Mouse (Mus musculus): ENCODE results near the gene Sirt7.
A peak's percentile ranks its signal among the peaks of the same experiment; 100 is the strongest.

- TF ChIP-seq CTCF (IDR thresholded peaks at IDR 0.05; ENCODE audit: insufficient read depth, low read depth, low read length) (no peak), POLR2A (IDR thresholded peaks at IDR 0.05; ENCODE audit: insufficient read depth, low read depth, low read length) (0 out of 2 replicates have a peak, but pooled peaks have one; percentile 7)
These were observed 7.8 kb upstream of the Sirt7 start for GRCm38 (mm10) chr11:120632559-120633519.
